Mouse (Mus musculus) gastrocnemius, postnatal 14 days (tissue): ENCODE measurements around the gene Slfn14. TPM values are rescaled to one million over a fixed set of nuclear protein-coding genes. Genes with fewer than 3 reads are reported as not detected.
A peak's percentile ranks its signal among the peaks of the same experiment; 100 is the strongest.
"Not testable (repeated sequence)": the region's sequence is repeated elsewhere in the genome, so short reads cannot be mapped to it uniquely, and the experiment has no call there.

Experiments
- DNase-seq: peaks from one replicate; pipeline ENCODE4 v3.0.0; 2021; ENCODE audit warnings: mixed read lengths
- intact Hi-C: fragments of 180-260 bp; cut with DNase I; formaldehyde crosslinking; loops from one replicate; pipeline ENCODE4 v1.15.1; 2025; ENCODE audit warnings: low total_unique reads
- total RNA-seq, 2 experiments: library from RNA; stranded (reverse); gene quantifications; 2 replicates each; pipeline ENCODE4 v1.2.3; 2021

The Slfn14 gene
- total RNA-seq, 2 experiments from 2014 or later, result not detected

DNA sequence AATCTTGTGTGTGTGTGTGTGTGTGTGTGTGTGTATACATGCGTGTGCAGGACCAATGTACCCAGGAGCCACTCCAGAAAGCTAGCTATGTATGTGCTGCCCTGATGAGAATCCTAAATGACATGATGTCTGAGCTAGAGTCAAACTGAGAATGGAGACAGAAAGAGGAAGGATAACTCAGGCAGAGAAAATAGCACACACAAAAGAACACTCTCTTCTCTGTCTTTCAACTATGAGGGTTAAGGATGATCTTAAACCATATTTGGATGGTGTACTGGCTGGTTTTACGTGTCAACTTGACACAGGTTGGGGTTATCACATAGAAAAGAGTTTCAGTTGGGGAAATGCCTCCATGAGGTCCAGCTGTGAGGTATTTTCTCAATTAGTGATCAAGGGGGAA is 3.1 kb upstream of the Slfn14 start:
- intact Hi-C loops, result no loop called here

DNA sequence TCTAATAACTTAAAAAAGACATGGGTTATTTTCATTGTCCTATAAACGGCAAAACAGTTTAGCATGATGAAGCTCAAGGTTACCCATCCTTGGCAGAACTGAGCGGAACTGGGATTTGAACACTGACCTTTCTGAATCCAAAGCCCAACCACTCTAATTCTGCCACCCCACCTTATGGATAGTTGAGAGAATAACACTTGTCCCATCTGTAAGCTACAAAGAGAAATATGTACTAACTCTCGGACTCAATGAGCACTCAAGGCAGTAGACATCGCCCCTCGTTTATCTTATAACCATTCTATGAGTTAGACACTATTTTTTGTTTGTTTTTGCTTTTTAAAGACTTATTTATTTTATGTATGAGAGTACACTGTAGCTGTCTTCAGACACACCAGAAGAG is 2.5 kb upstream of the Slfn14 start:
- no peak for DNase-seq
- intact Hi-C loops, result no loop called here

More for the DNA sequence above, 3.1 kb upstream of the Slfn14 start:
- DNase-seq, result no peak

GRCm38 (mm10) chr11:83285627-83286026 is 899 bp downstream of the Slfn14 start:
- no peak for DNase-seq
- intact Hi-C loops, result no loop called here

- intact Hi-C loops, result no loop called here
- DNase-seq, result no peak
Measured at GRCm38 (mm10) chr11:83282084-83282483, 4.4 kb downstream of the Slfn14 start.

DNA sequence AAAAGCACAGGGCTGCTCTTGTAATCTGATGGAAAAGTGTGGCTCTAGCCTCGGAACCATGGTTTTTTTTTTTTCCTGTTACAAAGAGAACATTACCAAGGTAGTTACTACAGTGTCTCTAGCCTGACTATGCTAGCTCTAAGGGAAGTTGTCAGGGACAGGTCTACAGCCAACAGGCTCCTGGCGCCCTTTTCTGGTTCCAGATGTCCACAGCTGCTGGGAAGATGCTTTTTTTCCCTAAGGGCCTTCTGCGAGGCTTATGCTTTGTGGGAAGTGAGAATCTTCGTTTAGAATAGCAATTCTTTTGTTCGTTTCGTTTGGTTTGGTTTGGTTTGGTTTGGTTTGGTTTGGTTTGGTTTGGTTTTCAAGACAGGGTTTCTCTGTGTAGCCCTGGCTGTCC is 6.8 kb downstream of the Slfn14 start:
- intact Hi-C loops, result no loop called here

DNA sequence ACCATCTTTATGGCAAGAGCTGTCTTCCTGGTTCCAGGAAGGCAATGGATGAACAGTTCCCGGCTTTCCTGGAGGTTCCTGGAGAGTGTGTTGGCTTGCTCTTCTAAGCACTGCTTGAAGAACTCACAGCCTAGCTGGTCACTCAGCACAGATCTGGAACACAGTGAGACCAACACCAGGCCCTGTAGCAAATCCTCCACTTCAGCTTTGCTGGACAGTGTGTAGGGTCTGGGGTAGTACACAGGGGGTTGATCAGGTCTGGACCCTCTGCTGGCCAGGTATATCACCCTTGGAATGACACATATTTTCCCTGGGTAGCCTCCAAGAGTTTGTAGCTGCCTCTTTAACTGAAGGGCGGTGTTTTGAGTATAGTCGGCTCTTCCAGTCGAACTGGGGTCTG is 7.5 kb downstream of the Slfn14 start:
- intact Hi-C loops, result no loop called here
- DNase-seq, result no peak

More for the DNA sequence above, 6.8 kb downstream of the Slfn14 start:
- DNase-seq, result no peak

DNA sequence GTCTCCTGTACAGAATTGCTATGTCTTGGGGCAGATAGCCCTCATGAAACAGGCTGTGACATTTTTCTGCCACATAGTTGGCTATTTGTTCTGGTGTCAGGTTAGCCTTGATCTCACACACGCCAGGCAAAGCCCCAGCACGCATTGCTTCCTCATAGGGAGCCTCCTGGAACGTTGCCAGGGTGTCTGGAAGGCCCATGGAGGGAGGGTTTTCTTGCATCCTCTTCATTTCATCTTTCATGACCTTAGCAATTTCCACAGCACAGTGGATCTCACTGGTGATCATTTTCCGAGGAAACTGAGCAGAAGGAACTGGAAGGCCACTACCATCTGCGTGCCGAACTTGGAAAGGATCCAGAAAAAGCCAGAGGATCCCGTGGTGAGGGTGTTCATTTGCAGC is 10.3 kb downstream of the Slfn14 start:
- intact Hi-C loops, result no loop called here
- no peak for DNase-seq

DNA sequence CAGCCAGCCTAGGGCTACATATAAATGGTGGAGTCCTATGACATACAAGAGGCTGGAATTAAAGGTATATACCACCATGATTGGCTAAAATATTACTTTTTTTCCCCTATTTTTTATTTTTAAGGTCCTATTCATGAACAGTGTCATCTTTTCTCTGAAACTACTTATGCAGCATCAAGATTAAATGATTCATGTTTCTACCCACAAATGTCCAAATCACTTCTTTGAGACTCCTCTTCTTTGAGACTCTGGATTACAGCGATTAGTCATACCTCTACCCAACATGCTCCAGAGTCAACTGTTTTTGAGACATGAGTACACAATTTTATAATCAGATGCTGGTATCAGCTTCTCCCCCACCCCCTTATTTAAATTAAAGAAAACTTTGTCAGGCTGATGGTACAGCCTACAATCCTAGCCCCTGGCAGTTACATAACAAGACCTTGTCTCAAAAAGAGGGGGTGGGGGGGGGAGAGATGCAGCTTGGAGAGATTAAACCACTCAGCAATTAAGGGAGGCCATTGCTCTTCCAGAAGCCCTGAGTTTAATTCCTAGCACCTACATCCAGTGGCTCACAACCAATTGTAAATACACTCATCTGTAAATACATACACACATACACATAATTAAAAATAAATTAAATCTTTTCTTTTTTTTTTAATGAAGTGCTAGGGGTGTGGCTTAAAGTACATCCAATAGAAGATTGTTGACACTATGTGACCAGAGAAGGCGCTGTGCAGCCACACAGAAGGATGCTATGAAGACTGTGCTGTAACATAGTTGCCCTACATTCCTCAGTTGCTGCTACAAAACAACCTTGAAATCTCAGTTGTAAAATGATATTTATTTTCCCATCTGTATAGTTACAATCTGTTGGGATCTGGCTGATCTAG is 14.3 kb downstream of the Slfn14 start:
- intact Hi-C loops, result no loop called here
- no peak for DNase-seq

GRCm38 (mm10) chr11:83271151-83271950 is 15.2 kb downstream of the Slfn14 start:
- DNase-seq, result peak; percentile 74
- intact Hi-C loops, result no loop called here

GRCm38 (mm10) chr11:83270842-83271150 is 15.7 kb downstream of the Slfn14 start:
- no peak for DNase-seq
- intact Hi-C loops, result no loop called here

GRCm38 (mm10) chr11:83263146-83263545 is 23.4 kb downstream of the Slfn14 start:
- intact Hi-C loops, result no loop called here
- DNase-seq, result no peak

- no peak for DNase-seq
- intact Hi-C loops, result no loop called here
Measured at GRCm38 (mm10) chr11:83262673-83263072, 23.9 kb downstream of the Slfn14 start.

DNA sequence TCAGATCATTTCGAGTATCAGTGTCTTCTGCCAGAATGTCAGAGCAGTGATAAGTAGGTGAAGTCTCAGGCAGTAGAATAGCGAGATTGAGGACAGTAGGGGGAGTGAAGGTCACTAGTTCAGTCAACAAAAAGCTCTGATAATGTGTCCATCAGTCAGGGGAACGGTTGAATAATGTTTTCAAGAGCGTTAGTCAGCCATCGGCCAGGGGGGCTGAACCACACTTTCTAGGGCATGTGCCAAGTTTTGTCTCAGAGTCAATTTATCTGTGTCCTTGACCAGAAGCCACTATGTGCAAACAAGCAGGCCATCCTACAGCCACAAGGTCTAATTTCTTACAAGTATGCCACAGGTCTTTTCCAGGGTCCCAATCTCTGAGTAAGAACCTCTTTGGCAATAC is 29.3 kb downstream of the Slfn14 start:
- DNase-seq, intact Hi-C loops: not testable (repeated sequence)

DNA sequence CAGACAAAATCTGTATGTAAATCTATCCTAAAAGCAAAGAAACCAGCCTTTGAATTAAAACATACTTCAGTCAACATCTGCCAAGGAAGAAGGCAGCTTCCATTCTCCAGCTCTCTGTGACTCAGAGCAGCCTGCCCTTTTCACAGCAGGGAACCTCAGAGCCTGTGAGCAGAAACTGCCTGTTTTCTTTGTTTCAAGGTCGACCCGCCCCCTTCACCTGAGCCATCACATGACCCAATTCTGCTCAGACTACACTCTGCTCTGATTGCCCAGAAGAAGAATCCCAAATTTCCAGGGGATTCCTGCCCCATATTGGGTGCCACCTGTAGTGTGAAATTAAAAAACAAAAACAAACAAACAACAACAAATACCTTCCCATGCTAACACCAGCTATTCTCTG is 46.7 kb downstream of the Slfn14 start:
- intact Hi-C loops, result no loop called here
- no peak for DNase-seq

DNA sequence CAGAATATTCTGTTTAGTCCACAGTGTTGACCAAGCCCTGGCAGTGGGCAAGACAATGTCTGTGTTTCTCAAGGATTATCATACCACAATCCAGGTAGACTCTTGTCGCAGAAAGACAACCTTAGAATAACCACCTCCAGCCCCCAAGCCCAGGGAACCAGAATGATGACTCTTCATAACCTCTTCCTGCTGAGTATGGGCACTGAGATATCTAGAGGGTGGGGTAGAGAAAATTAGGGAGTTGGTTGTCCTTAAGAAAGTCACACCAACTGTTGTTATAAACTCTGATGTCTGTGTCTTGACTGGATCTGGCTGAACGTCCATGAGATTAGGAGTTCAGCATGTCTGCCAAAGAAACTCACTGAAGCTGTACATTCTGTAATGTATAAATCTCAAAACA is 48.1 kb downstream of the Slfn14 start:
- intact Hi-C loops, result no loop called here
- DNase-seq, result no peak

- intact Hi-C loops, result not testable (repeated sequence)
Measured at GRCm38 (mm10) chr11:83237390-83237789, 49.1 kb downstream of the Slfn14 start.

GRCm38 (mm10) chr11:83233621-83234020 is 52.9 kb downstream of the Slfn14 start:
- DNase-seq, intact Hi-C loops: not testable (repeated sequence)

More at GRCm38 (mm10) chr11:83237390-83237789, 49.1 kb downstream of the Slfn14 start:
- DNase-seq, result not testable (repeated sequence)

DNA sequence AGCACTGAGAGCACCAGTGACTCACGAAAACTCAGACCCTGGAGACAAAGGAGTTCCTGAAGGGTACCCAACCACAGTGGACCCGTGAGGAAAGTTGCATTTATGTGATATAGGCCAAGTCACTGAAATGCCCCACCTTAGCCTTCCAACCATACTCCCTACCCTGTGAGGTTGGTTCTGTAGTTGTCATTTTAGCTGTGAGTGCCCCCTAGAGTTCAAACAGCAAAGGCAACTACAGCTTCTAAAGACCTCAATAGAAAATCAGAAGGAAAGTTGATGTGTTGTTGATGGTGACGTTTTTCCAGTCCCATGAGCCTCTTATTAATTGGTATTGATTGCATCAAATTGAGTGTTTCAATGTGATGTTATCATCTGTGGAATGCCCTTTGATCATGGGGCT is 55.6 kb downstream of the Slfn14 start:
- intact Hi-C loops, result no loop called here
- no peak for DNase-seq

DNA sequence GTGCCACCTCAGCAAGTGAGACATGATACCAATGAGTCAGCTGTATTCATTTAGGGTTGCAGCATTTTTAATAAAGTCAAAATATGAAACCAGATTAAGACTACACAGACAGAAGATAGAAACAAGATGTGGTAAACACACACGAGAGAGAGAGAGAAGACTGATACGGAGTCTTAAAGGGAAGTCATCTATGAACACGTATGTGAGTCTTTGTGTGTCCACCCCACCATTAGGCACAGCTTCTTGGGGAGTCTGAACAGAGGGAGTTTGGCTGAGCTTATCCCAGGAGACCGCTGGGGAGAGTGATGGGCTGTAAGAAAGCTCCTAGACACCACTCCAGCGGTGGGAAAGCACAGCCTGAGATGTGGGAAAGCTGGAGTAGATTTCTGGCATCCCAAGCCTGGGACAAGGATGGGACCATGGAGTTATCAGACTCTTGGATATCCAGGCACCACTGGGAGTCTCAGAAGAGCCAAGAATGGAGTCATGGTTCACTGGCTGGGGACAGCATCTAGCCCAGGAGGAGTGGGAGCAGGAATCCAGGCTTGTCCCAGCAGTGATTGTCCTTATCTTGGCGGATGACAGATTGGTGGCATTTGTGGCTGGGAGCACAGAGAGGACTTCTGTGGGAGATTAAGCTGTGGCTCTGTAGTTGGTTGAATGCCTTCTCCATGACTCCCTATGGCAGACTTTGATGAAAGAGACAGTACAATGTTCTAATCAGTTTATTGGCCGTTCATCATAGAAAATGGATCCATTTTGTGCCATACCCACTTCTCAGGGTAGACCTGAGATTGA is 58.4 kb downstream of the Slfn14 start:
- intact Hi-C loops, result no loop called here
- DNase-seq, result no peak

- intact Hi-C loops, result no loop called here
- no peak for DNase-seq
Measured at GRCm38 (mm10) chr11:83225371-83225960, 61.1 kb downstream of the Slfn14 start.
